Mouse (Mus musculus) ES-E14 (cell line): Measurements from ENCODE around the gene Mphosph8.
A peak's percentile ranks its signal among the peaks of the same experiment; 100 is the strongest.

Experiments
- HCFC1 ChIP-seq: IDR thresholded peaks from 2 replicates; pipeline ENCODE4 v1.6.1; 2012; ENCODE audit warnings: low read length, inconsistent platforms, borderline replicate concordance; ENCODE audit not compliant: insufficient read depth
- MAFK ChIP-seq: IDR thresholded peaks from 2 replicates; pipeline ENCODE4 v1.6.1; 2014; ENCODE audit warnings: mild to moderate bottlenecking, low read depth, low read length, inconsistent platforms; ENCODE audit not compliant: insufficient read depth
- ZNF384 ChIP-seq: IDR thresholded peaks from 2 replicates; pipeline ENCODE4 v1.6.1; 2012; ENCODE audit warnings: low read depth, low read length, inconsistent platforms

- TF ChIP-seq ZNF384: no peak
- no peak for TF ChIP-seq HCFC1
- peak; percentile 84 for TF ChIP-seq MAFK
Observed at GRCm38 (mm10) chr14:56689116-56689515, 21.1 kb downstream of the Mphosph8 start.
